Mouse (Mus musculus) Patski (cell line): ENCODE results near the gene Lmnb2. TPM values are rescaled to one million over a fixed set of nuclear protein-coding genes. Genes with fewer than 3 reads are reported as not detected.

Source experiments
- ATAC-seq: fragments of 100-300 bp; one replicate; pipeline ENCODE4 v1.8.0; 2021
- CTCF ChIA-PET: fragments of 350-600 bp; sonication (Branson Sonifier 250); formaldehyde crosslinking; loops from one replicate; lab custom pipeline; 2022; ENCODE audit warnings: inconsistent platforms; lab: Charles Lee
- POLR2A ChIA-PET: fragments of 350-600 bp; sonication (Branson Sonifier 250); formaldehyde crosslinking; loops from one replicate; lab custom pipeline; 2022; ENCODE audit warnings: antibody characterized with exemption, inconsistent platforms; lab: Charles Lee
- DNase-seq: peaks from one replicate; pipeline ENCODE4 v3.0.0-alpha.2; 2011; ENCODE audit warnings: low read depth, low spot score
- H3K27me3 ChIP-seq: fragments of 371-371 bp; one replicate; pipeline ENCODE4 v1.5.1; 2021
- CTCF ChIP-seq: fragments of 100-300 bp; IDR thresholded peaks from one replicate; pipeline ENCODE4 v1.5.1; 2021
- in situ Hi-C: fragments of 300-500 bp; cut with MboI; formaldehyde crosslinking; loops from 3 replicates; pipeline ENCODE4 v1.11.1; 2018; ENCODE audit warnings: low pct_unique_long_range_greater_than_20kb, mixed read lengths
- polyA plus RNA-seq: library from polyadenylated mRNA; unstranded; gene quantifications from one replicate; pipeline ENCODE4 v1.2.3, GENCODE M21; 2021

Lmnb2 gene
- polyA plus RNA-seq, 1 experiment from 2014 or later, result 24.7 TPM

- ATAC-seq (no peak), DNase-seq (no peak)
- no peak for TF ChIP-seq CTCF
- CTCF ChIA-PET, result interaction anchor here (1.3 kb wide), 1 partner anchor 17 kb away, joined by 3 read pairs; no protein-coding TSS in a partner anchor
- in situ Hi-C loops, result no loop called here
- H3K27me3 ChIP-seq, result no peaks in the 10 kb centered on the region
- POLR2A ChIA-PET, result interaction anchor here (1.4 kb wide), 1 partner anchor 68 kb away, joined by 3 read pairs; no protein-coding TSS in a partner anchor
Measured at GRCm38 (mm10) chr10:80896581-80897485, 21.2 kb downstream of the Lmnb2 start.

- no peaks in the 10 kb centered on the region for H3K27me3 ChIP-seq
- in situ Hi-C loops, result no loop called here
- ChIA-PET CTCF (interaction anchor here (1.0 to 1.3 kb wide), 2 partner anchors 15 to 16 kb away, joined by 3 to 4 read pairs; no protein-coding TSS in a partner anchor), POLR2A (interaction anchor here (1.4 kb wide), 1 partner anchor 67 kb away, joined by 3 read pairs; no protein-coding TSS in a partner anchor)
- DNase-seq (no peak), ATAC-seq (no peak)
- TF ChIP-seq CTCF, result no peak
Measured at GRCm38 (mm10) chr10:80895697-80896096, 22.3 kb downstream of the Lmnb2 start.

- POLR2A ChIA-PET, result interaction anchor here (1.4 kb wide), 1 partner anchor 66 kb away, joined by 3 read pairs; no protein-coding TSS in a partner anchor
- DNase-seq (no peak), ATAC-seq (no peak)
- H3K27me3 ChIP-seq, result peaks cover 2% of the 10 kb centered on the region
- in situ Hi-C loops, result no loop called here
- no peak for TF ChIP-seq CTCF
- CTCF ChIA-PET, result interaction anchor here (1.0 kb wide), 1 partner anchor 14 kb away, joined by 4 read pairs; no protein-coding TSS in a partner anchor
Measured at GRCm38 (mm10) chr10:80895100-80895499, 22.9 kb downstream of the Lmnb2 start.

GRCm38 (mm10) chr10:80887181-80887580, 30.9 kb downstream of the Lmnb2 start:
- TF ChIP-seq CTCF, result no peak
- in situ Hi-C loops, result no loop called here
- H3K27me3 ChIP-seq, result peaks cover 7% of the 10 kb centered on the region
- DNase-seq, result no peak
- ChIA-PET CTCF (no interaction called here), POLR2A (interaction anchor here (1.0 kb wide), 1 partner anchor 16 kb away, joined by 3 read pairs; the partner anchor contains the start of gene Tmprss9)
- no peak for ATAC-seq

- no peak for TF ChIP-seq CTCF
- H3K27me3 ChIP-seq, result peaks cover 4% of the 10 kb centered on the region
- CTCF ChIA-PET, result interaction anchor here (0.6 to 3.1 kb wide), 20 partner anchors 10 to 143 kb away, joined by 3 to 23 read pairs (median 4); partner anchors contain the start of genes Jsrp1 and Tmprss9
- ATAC-seq (no peak), DNase-seq (no peak)
- in situ Hi-C loops, result loop anchor here (5.0 kb wide), 1 partner anchor 116 kb away; no protein-coding TSS in a partner anchor
- POLR2A ChIA-PET, result interaction anchor here (0.6 to 1.6 kb wide), 2 partner anchors 52 to 144 kb away, joined by 3 read pairs; no protein-coding TSS in a partner anchor
Measured at GRCm38 (mm10) chr10:80881301-80881700, 36.7 kb downstream of the Lmnb2 start.

GRCm38 (mm10) chr10:80880901-80881300, 37.1 kb downstream of the Lmnb2 start:
- POLR2A ChIA-PET, result no interaction called here
- in situ Hi-C loops, result loop anchor here (5.0 kb wide), 1 partner anchor 116 kb away; no protein-coding TSS in a partner anchor
- CTCF ChIA-PET, result interaction anchor here (0.6 to 3.1 kb wide), 20 partner anchors 10 to 143 kb away, joined by 3 to 23 read pairs (median 4); partner anchors contain the start of genes Jsrp1 and Tmprss9
- DNase-seq (no peak), ATAC-seq (no peak)
- H3K27me3 ChIP-seq, result peaks cover 4% of the 10 kb centered on the region
- no peak for TF ChIP-seq CTCF

- ChIA-PET CTCF (interaction anchor here (0.9 to 4.0 kb wide), 10 partner anchors 9 to 132 kb away, joined by 3 to 23 read pairs (median 8); partner anchors contain the start of genes Jsrp1 and Tmprss9), POLR2A (no interaction called here)
- H3K27me3 ChIP-seq, result peaks cover 4% of the 10 kb centered on the region
- TF ChIP-seq CTCF, result no peak
- in situ Hi-C loops, result loop anchor here (5.0 kb wide), 1 partner anchor 117 kb away; no protein-coding TSS in a partner anchor
- ATAC-seq (no peak), DNase-seq (no peak)
Measured at GRCm38 (mm10) chr10:80880131-80880641, 37.9 kb downstream of the Lmnb2 start.

- POLR2A ChIA-PET, result no interaction called here
- ATAC-seq, result no peak
- CTCF ChIA-PET, result interaction anchor here (1.2 to 4.0 kb wide), 3 partner anchors 18 to 129 kb away, joined by 3 to 21 read pairs (median 5); no protein-coding TSS in a partner anchor
- H3K27me3 ChIP-seq, result peaks cover 13% of the 10 kb centered on the region
- no peak for DNase-seq
- in situ Hi-C loops, result loop anchor here (5.0 kb wide), 2 partner anchors 54 to 129 kb away; no protein-coding TSS in a partner anchor
- TF ChIP-seq CTCF, result no peak
Measured at GRCm38 (mm10) chr10:80876594-80876993, 41.5 kb downstream of the Lmnb2 start.

GRCm38 (mm10) chr10:80876028-80876427, 42.0 kb downstream of the Lmnb2 start:
- ATAC-seq (no peak), DNase-seq (no peak)
- no peak for TF ChIP-seq CTCF
- ChIA-PET POLR2A (no interaction called here), CTCF (interaction anchor here (0.9 to 1.9 kb wide), 3 partner anchors 17 to 119 kb away, joined by 3 to 8 read pairs (median 5); no protein-coding TSS in a partner anchor)
- in situ Hi-C loops, result loop anchor here (5.0 kb wide), 2 partner anchors 54 to 129 kb away; no protein-coding TSS in a partner anchor
- H3K27me3 ChIP-seq, result peaks cover 16% of the 10 kb centered on the region

- no peak for DNase-seq
- ATAC-seq, result no peak
- TF ChIP-seq CTCF, result no peak
- POLR2A ChIA-PET, result no interaction called here
- in situ Hi-C loops, result no loop called here
- peaks cover 16% of the 10 kb centered on the region for H3K27me3 ChIP-seq
- CTCF ChIA-PET, result interaction anchor here (0.8 to 1.9 kb wide), 4 partner anchors 9 to 120 kb away, joined by 3 to 8 read pairs (median 4); no protein-coding TSS in a partner anchor
Measured at GRCm38 (mm10) chr10:80874035-80874434, 44.0 kb downstream of the Lmnb2 start.
